Mouse (Mus musculus): ENCODE measurements at regions not wholly inside any gene's neighbourhood (a gene's known extent, or its start where the extent isn't known, plus 50 kb on each side); places are given as distances from the start of the nearest gene placed in this dataset.

- DNase-seq (ENCODE audit: low read depth, low spot score) = no peak
Observed at GRCm38 (mm10) chr16:62496697-62497096, 289.9 kb downstream of the Nsun3 start.

DNA sequence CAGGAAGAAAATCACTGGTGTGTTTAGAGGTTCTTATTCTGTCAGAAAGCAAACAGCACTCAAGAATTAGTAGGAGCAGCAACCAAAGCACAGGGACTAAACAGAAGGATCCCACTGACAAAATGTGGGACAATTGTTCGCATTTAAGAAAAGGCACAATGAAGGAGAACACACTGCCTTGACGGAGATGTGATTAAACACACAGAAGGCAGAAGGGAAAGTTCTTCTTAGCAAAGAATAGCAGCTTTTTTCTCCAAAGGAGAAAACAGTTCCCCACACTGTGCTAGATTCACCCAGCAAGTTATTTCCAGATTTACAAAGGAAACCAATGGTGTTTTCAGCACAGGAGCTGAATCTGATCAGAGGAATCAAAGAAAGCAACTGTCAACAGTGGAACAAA is 316.5 kb downstream of the Nsun3 start:
- no peak for DNase-seq (ENCODE audit: low read depth, low spot score)

GRCm38 (mm10) chr16:62469286-62469685 is 317.3 kb downstream of the Nsun3 start:
- no peak for DNase-seq (ENCODE audit: low read depth, low spot score)

GRCm38 (mm10) chr16:62468846-62469245 is 317.8 kb downstream of the Nsun3 start:
- no peak for DNase-seq (ENCODE audit: low read depth, low spot score)

DNA sequence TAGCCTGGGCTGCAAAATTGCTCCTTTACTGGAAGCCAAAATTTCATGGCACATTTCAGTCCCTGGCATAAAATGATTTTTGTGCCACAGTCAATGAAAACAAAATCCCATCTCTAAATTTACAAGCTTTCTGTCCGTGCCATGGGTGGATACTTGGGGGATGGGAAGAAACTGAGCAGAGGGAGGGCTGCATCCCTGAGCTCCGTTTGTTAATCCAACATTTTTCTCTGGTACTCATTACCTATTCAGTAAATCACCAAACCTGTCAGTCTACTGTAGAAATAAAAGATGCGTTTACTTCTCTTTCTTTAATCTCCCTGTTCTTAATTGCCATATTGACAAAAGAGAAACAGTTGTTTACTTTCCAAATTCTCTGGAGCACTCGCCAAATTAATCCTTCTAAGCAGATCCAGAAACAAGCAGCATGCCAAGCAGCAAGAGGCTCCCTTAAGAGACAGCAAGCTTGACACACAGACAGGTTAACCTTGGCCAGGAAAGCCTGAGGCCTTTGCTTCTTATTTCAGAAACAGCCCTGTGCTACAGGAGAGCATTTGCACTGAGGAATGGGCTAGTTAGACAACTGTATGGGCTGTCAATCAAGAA is 326.6 kb downstream of the Nsun3 start:
- DNase-seq (ENCODE audit: low read depth, low spot score) = no peak

GRCm38 (mm10) chr16:62449735-62450134 is 336.9 kb downstream of the Nsun3 start:
- no peak for DNase-seq (ENCODE audit: low read depth, low spot score)

DNA sequence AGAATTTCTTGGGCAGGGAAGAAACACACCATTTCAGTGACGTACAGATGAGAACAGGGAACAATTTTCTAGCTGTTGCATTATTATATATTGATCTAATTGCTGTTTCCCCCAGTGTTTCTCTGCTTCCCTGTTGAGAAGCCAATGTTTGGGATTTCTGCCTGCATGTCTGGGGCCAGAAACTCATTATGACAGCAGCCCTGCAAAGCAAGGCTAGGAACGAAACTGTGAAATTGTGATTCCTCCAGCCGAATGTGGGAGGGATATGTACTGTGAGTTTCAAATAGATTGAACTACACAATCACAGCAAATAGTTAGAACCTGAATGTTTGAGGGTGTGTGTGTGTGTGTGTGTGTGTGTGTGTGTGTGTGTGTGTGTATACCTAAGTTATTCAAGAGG is 339.2 kb downstream of the Nsun3 start:
- no peak for DNase-seq (ENCODE audit: low read depth, low spot score)

GRCm38 (mm10) chr16:62441197-62441596 is 345.4 kb downstream of the Nsun3 start:
- DNase-seq (ENCODE audit: low read depth, low spot score) = no peak

DNA sequence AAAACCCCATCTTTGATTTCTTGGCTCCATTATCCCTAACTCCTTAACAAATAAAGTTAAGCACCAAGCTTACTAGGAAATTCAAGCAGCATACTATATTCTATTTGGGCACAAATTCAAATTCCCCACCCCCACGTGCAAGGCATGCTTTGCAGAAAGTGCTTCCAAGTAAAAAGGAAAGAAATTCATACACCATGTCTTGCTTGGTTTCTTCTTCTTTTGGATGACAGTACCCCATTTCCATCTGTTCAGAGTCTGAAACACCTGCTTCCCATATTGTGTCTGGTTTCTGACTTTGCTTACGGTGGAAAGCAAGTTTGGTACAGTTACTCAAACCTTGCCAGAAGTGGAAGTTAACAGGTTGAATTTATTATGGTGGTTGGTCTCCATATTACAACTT is 353.5 kb downstream of the Nsun3 start:
- DNase-seq (ENCODE audit: low read depth, low spot score) = no peak

DNA sequence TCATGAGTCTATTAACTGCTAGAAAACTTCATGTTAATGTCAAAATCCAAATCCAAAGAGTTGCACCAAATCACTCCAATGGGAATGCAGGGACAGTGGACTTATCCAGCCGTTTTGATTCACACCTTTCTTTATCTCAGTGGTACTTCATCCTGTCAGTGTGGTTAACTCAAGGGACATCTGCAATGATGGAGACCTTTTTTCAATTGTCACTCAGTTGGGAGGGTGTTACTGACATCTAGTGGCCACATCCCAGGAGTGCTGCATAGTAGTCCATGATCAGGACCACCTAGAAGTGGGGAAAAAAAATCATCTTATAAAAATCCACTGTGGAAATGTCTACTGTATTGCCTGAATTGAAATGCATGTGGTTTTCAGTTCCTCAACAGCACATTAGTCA is 372.1 kb downstream of the Nsun3 start:
- no peak for DNase-seq (ENCODE audit: low read depth, low spot score)

DNA sequence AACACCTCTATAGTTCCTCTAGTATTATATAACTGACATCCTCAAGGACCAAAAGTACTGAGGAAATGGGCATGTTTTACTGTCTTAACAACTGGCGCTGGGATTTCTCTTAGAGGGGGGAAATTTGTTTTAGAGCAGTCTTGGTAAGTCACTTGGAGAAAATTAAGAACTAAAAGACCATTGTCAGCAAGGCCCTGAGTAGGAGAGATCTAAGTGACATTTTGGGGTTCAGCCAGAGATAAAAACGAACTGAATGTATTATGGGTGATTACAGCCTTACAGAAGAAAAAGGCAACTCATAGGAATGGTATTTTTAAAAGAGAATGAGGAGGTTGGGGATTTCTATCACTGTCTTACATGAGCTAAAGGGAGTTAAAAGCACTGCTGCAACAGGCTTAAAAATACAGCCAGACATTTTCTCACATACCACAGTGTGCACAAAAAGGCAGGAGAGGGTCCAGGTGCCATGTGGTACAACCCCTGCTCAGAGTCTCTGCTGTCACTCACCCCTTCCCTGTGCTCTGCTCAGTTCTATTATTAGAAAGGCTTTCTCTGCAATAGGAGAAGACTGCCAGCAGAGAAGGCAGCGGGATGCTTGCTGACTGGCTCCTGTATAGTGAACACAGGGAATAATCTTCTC is 379.0 kb downstream of the Nsun3 start:
- no peak for DNase-seq (ENCODE audit: low read depth, low spot score)

- DNase-seq (ENCODE audit: low read depth, low spot score) = no peak
Observed at GRCm38 (mm10) chr16:62406458-62406857, 380.2 kb downstream of the Nsun3 start.

GRCm38 (mm10) chr16:62357279-62357678 is 429.3 kb downstream of the Nsun3 start:
- no peak for DNase-seq (ENCODE audit: low read depth, low spot score)

GRCm38 (mm10) chr16:62356349-62356748 is 430.3 kb downstream of the Nsun3 start:
- no peak for DNase-seq (ENCODE audit: low read depth, low spot score)

- DNase-seq (ENCODE audit: low read depth, low spot score) = no peak
Observed at GRCm38 (mm10) chr16:62355830-62356270, 430.8 kb downstream of the Nsun3 start.

DNA sequence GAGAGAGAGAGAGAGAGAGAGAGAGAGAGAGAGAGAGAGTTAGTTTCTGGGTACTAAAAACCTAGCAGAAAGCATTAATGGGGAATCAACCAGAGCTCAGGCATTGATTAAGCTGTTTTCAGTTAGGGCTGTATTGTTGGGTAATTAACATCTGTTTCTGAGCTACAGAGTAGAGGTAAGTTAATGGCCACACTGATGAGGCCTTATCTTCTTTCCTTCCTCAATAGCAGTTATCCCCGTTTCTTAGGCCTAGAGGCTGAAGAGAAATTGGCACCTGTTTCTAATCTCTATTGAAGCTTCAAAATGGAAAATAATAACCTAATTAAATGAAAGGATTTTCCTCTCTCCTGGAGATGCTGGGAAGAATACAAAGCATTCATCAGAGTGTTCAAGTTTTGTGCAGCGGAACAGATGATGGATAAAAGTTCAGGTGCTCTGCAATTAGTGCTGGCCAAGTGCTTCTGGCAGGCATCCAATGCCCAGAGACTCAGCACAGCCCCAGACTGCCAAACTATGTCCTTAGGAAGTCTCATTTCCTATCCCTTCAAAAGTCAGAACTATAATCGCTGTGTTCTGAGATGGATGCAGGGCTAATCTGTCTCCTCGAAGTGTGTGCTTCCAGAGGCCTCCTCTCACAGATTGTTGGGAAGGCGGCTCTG is 459.1 kb downstream of the Nsun3 start:
- DNase-seq (ENCODE audit: low read depth, low spot score) = no peak

GRCm38 (mm10) chr16:62325534-62326244 is 460.9 kb downstream of the Nsun3 start:
- DNase-seq (ENCODE audit: low read depth, low spot score) = no peak

DNA sequence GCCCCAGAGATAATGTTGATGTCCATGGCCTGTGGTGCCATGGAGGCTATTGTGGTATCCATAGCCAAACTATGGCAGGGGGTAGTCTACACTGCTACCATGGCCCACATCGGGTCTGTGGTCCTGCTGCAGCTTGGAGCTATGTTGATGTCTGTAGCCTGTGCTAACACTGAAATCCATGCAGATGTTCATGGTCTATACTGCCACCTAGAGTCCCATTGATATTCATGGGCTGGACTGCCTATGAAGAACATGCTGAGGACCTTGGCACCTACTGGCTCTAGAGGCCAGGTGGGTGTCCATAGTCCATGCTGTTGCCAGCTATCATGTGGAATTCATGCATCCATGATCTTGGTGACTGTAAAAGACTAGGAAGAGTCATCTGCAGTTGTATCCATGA is 463.8 kb downstream of the Nsun3 start:
- DNase-seq (ENCODE audit: low read depth, low spot score) = no peak

DNA sequence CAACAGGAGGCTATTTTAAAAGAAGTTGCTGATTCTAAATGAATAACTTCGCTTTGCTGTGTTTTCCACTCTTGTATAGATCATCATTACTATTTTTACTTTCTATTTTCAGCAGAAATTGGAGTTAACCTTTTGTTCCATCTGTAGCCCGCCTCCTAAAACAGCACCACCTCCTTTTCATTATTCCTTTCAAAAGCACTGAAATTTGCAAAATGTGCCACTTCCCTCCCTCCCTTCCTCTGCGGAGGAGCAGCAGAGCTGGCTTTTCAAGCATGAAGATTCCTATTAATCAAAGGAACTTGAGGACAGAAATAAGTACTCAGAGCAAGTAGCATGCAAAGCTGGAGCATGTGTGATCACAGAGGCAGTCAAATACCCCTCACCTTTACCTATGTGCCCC is 497.7 kb downstream of the Nsun3 start:
- DNase-seq (ENCODE audit: low read depth, low spot score) = no peak
